Mouse (Mus musculus): ENCODE results near the gene Lrfn4. TPM values are rescaled to one million over a fixed set of nuclear protein-coding genes. Genes with fewer than 3 reads are reported as not detected.

The Lrfn4 gene
- total RNA-seq, 1 experiment from 2014 or later, result not detected

DNA sequence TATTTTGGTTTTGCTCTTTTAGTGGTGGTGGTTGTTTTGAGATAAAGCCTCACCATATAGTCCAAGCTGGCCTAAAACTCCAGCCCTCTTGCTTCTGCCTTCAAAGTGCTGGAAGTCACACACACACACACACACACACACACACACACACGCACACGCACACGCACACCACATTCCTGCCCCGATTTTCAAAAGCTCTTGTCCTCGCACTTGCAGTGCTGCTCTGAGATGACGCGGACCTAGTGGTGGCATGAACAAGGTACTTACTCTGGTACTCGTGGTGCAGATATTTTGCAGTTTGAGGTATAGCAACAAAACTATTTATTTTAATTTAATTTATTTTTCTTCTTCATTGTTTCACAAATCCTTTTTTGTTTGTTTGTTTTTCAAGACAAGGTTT, 43.0 kb downstream of the Lrfn4 start:
- ATAC-seq (ENCODE audit: extremely low read depth, insufficient number of reproducible peaks, low FRiP score, poor library complexity, severe bottlenecking), result no peak

GRCm38 (mm10) chr19:4572061-4572460, 43.4 kb downstream of the Lrfn4 start:
- no peak for ATAC-seq (ENCODE audit: extremely low read depth, insufficient number of reproducible peaks, low FRiP score, poor library complexity, severe bottlenecking)

GRCm38 (mm10) chr19:4571658-4572057, 43.8 kb downstream of the Lrfn4 start:
- no peak for ATAC-seq (ENCODE audit: extremely low read depth, insufficient number of reproducible peaks, low FRiP score, poor library complexity, severe bottlenecking)

GRCm38 (mm10) chr19:4570815-4571214, 44.7 kb downstream of the Lrfn4 start:
- ATAC-seq (ENCODE audit: extremely low read depth, insufficient number of reproducible peaks, low FRiP score, poor library complexity, severe bottlenecking), result no peak

DNA sequence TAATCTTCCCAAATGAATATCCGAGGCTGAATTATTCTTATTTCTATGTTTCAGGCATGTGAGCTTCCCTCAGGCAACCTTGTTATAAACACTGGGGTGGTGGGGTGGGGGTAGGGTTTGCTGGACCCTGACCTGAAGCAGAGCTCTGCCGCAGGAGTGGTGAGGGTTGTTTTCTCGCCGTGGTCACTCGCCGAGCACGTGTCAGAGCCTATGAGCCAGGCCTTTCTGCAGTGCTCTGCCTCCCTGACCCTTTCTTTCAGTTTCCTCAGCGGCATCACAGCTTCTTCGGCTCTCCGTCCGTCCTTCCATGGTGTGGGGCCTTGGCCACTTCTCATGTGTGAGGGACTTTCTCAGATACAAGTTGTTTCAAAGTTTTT, 45.2 kb downstream of the Lrfn4 start:
- no peak for ATAC-seq (ENCODE audit: extremely low read depth, insufficient number of reproducible peaks, low FRiP score, poor library complexity, severe bottlenecking)

GRCm38 (mm10) chr19:4569356-4570236, 45.9 kb downstream of the Lrfn4 start:
- no peak for ATAC-seq (ENCODE audit: extremely low read depth, insufficient number of reproducible peaks, low FRiP score, poor library complexity, severe bottlenecking)

- ATAC-seq (ENCODE audit: extremely low read depth, insufficient number of reproducible peaks, low FRiP score, poor library complexity, severe bottlenecking), result no peak
These were observed 46.6 kb downstream of the Lrfn4 start for GRCm38 (mm10) chr19:4568832-4569231.

- ATAC-seq (ENCODE audit: extremely low read depth, insufficient number of reproducible peaks, low FRiP score, poor library complexity, severe bottlenecking), result no peak
These were observed 47.8 kb downstream of the Lrfn4 start for GRCm38 (mm10) chr19:4567665-4568064.

DNA sequence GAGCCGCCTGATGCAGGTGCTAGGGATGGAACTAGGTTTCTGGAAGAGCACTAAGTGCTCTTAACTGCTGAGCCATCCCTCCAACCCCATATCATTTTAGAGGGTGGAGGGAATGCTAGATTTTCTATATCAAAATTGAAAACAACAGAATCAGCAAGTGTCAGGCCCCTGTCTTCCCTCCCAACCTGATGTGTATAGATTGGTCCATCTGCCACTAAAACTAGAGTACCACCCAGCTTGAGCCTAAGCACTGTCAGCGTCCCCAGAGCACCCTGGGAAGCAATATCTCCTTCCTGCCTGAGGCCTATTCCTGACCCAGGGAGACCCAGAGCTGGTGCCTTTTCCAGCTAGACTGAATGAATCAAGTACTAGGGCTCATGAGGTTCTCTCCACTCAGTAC, 48.6 kb downstream of the Lrfn4 start:
- ATAC-seq (ENCODE audit: extremely low read depth, insufficient number of reproducible peaks, low FRiP score, poor library complexity, severe bottlenecking), result no peak

GRCm38 (mm10) chr19:4565678-4566077, 49.8 kb downstream of the Lrfn4 start:
- ATAC-seq (ENCODE audit: extremely low read depth, insufficient number of reproducible peaks, low FRiP score, poor library complexity, severe bottlenecking), result no peak

Other genes with a start within 250 kb of the Lrfn4 start
- gene Kdm2a, start 217.4 kb downstream of the Lrfn4 start, total RNA-seq (2017), result 205 and 210 TPM in 2 replicates
- not detected in 2 replicates for gene Rhod, start 176.2 kb downstream of the Lrfn4 start, total RNA-seq (2017)
- not detected in 2 replicates for gene Syt12, start 138.2 kb downstream of the Lrfn4 start, total RNA-seq (2017)
- gene 2010003K11Rik, start 117.1 kb downstream of the Lrfn4 start, total RNA-seq (2017), result not detected in 2 replicates
- 0.35 and 2.2 TPM in 2 replicates for gene Pcx, start 105.2 kb downstream of the Lrfn4 start, total RNA-seq (2017)
- gene Rce1, start 10.0 kb upstream of the Lrfn4 start, total RNA-seq (2017), result 19.2 and 24.2 TPM in 2 replicates
- gene Gm960, start 83.0 kb upstream of the Lrfn4 start, total RNA-seq (2017), result not detected in 2 replicates
- not detected in 2 replicates for gene Sptbn2, start 95.5 kb upstream of the Lrfn4 start, total RNA-seq (2017)
- 20.4 and 32.4 TPM in 2 replicates for gene Rbm4b, start 140.8 kb upstream of the Lrfn4 start, total RNA-seq (2017)
- gene Rbm4, start 178.2 kb upstream of the Lrfn4 start, total RNA-seq (2017), result 84.6 and 93.8 TPM in 2 replicates
- gene Gm21992, start 195.9 kb upstream of the Lrfn4 start, total RNA-seq (2017), result 17.3 and 24.4 TPM in 2 replicates
- 16.6 and 19.0 TPM in 2 replicates for gene Rbm14, start 196.0 kb upstream of the Lrfn4 start, total RNA-seq (2017)
- gene Ccs, start 223.7 kb upstream of the Lrfn4 start, total RNA-seq (2017), result 10.9 and 16.5 TPM in 2 replicates
- not detected in 2 replicates for gene Ccdc87, start 223.7 kb upstream of the Lrfn4 start, total RNA-seq (2017)
- 0.23 and 0.37 TPM in 2 replicates for gene Ctsf, start 239.5 kb upstream of the Lrfn4 start, total RNA-seq (2017)